Mouse (Mus musculus): ENCODE measurements around the gene Tmem87a. TPM values are rescaled to one million over a fixed set of nuclear protein-coding genes. Genes with fewer than 3 reads are reported as not detected.

Gene Tmem87a
- 10 to 100 TPM; 36.3 to 37.0 (median 36.4) TPM for total RNA-seq (2022)

DNA sequence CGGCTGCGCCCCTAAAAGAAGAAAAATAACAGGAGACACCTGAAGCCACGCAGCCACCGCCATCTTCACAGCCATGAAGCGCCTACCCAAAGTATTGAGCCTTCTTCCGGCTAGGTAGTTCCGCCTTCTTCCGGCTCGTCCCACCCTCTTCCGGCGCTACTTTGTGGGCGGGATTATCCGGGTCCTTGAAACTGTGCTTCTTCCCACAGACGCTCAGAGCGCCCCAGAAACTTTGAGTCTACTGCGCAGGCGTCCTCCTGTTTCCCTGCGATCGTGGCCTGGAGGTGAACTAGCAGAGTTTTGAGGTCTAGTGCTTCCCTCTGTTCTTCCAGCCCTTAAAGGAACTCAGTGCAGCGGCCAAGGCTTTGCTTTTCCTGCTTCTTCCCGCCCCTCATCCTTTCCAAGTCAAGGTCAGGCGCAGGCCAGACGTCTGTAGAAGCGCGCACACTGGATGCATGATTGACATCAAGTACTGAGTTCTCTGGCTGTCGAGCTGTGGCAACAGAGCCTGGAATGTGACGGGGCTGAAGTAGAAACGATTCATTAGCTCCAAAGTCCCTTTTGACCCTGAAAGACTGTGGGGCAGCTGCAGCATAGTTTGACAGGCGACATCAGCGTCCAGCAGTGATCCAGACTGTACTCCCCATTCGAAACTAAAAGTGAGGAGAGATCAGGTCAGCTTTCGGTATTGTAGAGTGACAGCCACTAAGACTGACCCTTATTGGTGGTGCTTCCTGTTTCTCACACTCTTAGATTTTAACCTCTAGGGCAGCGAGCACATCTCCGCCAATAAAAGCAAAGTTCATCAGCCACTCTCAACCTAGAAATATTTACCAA, at the start of gene Tmem87a:
Gene Tmem87a (minus strand): TSS at position 128 of the 837 bp plus-strand sequence.
- peak; percentile 92 to 94 for DNase-seq (ENCODE audit: low spot score in 2 of 2)

DNA sequence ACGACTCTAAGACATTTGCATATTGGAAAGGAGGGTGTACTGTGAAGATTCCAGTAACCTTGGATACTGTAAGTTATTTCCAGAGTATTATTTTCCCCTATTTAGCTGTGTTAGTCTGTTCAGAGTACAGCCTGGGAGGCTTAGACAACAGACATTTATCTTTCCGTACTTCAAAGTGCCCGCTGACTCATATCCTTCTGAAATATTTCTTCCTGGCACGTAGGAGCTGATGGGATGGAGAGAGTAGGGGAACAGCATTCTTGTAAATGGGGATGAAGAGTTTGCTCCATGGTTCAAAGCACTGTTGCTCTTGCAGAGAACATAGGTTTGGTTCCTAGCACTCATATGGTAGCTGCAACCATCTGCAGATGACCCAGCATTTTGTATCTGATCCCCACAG, 48.7 kb upstream of the Tmem87a start:
- DNase-seq (ENCODE audit: low spot score in 2 of 2), result no peak

DNA sequence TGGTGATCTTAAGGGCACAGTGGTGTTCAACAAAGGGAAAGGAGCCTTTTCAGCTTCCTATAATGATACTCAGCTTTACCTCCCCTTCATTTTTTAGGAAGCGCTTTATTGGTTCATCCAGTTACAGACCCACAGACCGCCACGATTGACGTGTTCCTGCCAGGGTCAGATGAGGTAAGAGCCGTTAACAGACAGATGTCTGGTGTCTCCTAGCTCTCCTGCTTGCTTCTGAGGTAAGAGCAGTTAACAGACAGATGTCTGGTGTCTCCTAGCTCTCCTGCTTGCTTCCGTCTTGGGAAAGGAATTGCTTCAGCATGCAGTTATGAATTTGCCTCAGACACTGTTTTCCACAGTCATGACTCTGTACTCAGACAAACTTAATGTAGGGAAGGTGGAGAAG, 46.8 kb upstream of the Tmem87a start:
- DNase-seq (ENCODE audit: low spot score in 2 of 2), result no peak

DNA sequence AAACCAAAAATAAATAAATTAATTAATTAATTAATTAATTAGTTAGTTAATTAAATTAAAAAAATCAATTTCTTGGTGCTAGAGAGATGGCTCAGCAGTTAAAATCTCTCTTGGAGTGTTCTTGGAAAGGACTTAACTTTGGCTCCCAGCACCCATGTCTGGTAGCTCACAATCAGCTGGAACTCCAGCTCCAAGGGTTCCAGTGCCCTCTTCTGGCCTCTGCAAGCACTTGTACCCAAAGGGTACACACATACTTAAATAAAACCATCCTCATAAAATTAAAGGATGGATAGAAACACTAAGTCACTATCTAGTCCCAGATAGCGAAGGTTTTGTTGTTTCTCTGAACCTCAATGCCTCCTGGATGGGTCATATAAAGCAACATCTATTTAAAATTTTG, 43.4 kb upstream of the Tmem87a start:
- DNase-seq (ENCODE audit: low spot score in 2 of 2), result no peak

DNA sequence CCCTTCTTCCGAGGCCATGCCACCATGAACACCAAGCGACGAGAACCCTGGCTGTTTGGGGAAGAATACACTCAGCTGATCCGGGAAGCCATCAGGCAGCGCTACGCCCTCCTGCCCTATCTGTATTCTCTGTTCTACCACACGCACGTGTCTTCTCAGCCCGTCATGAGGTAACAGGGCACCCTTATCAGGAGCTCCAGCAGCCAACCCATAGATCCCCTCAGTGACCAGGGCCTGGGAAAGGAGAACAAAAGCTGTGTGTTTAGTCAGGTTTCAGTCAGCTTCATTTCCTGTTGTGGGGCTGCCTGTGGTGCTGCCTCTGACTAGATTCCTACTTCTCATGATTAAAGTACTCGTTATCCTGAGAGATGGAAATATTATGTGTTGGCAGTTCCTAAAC, 42.5 kb upstream of the Tmem87a start:
- no peak for DNase-seq (ENCODE audit: low spot score in 2 of 2)

DNA sequence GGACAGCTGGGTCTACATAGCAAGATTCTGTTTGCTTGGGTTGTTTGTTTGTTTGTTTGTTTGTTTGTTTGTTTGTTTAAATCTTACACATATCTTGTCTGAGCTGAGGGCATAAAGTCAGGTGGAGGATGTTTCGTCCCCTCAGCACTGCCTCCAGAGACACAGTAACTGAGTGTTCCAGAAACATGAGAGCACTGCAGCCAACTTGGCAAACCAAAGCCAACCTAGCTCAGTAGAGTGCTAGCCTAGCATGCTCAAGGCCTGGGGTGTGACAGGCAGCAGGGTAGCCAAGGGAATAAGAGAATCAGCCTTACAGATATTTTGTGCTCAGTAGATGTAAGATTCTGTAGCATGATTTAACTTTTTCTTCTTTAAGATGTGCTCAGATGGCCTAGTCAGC, 40.6 kb upstream of the Tmem87a start:
- no peak for DNase-seq (ENCODE audit: low spot score in 2 of 2)

DNA sequence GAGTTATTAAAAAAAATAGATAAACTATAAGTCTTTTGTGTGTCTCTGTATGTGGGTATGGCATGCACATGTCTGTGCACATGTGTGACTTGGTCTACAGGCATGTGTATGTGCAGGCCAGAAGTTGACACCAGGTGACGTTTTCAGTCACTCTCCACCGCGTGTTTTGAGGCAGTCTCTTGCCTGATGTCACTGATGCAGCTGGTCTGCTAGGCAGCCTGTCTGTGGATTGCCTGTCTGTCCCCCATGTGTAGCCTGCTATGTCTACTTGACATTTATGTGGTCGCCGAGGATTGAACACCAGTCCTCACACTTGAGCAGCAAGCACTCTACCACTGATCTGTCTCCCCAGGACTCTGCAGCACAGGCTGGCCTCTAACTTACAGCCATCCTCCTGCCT, 20.5 kb upstream of the Tmem87a start:
- DNase-seq (ENCODE audit: low spot score in 2 of 2), result no peak

DNA sequence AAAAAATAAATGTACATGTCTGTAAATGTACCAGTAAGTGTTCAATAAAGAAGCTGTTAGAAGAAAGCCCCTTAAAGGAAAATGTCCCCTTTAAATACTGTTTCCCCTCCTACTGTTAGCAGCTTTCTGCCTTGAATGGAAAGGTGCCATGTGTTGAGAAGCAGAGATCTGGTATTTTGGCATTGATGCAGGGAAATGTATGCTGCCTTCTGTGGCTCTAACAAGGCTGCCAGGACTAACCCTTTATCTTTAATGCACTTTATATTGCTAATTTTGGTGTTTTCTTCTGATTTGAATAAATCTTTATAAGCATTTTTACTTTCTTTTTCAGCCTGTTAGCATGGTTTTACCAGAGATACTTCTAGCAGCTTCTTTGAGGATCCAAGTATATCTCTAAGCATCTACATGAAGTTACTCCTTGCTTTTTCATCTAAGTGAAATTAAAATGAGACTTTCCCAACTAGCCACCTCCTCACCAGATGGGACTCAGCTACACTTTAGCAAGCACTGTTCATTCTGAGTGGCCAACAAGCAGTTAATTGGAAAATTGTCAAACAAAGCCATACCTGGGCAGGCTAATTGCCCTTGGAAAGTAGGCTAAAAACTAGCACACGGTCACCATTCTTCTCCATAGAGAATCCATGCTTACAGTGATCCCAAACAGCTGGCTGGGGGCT, 11.0 kb upstream of the Tmem87a start:
- peak in 1 of 2 experiments; percentile 15 for DNase-seq (ENCODE audit: low spot score in 2 of 2)

DNA sequence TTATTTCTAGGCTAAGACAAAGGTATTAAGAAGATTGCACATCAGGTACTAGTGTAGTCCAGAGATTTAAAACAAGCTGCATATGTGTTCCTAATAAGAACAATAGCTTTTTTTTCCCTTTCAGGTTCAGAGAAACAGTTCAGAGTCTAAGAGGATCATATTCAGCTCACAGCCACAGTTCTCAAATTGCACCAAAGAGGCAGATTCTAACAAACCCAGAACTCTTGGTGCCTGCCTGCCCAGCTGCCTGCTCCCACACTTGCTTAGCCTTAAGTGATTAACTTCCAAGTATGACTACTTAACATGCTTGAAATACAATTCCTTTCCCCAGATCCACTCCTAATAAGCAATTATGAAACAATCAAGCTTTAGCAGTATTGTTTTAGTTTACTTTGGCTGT, 10.2 kb upstream of the Tmem87a start:
- DNase-seq (ENCODE audit: low spot score in 2 of 2), result no peak

DNA sequence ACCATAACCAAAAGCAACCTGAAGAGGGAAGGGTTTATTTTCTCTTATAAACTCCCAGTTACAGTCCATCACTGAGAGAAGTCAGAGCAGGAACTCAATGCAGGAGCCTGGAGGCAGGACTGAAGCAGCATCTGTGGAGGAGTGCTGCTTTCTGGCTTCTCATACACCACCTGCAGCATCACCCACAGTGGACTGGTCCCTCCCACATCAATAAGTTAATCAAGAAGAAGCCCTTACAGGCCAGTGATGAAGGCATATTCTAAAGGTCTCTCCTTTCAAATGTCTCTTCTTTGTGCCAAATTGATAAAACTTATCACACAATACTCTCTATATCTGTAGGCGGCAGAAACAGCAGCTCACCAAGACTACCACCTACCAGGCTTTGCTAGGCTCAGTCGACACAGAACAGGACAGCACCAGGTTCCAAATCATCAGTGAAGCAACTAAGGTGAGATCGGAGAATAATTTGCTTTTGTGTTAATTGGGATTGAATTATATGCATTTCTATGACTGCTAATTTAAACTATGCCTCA, 7.2 kb upstream of the Tmem87a start:
- DNase-seq (ENCODE audit: low spot score in 2 of 2), result no peak

DNA sequence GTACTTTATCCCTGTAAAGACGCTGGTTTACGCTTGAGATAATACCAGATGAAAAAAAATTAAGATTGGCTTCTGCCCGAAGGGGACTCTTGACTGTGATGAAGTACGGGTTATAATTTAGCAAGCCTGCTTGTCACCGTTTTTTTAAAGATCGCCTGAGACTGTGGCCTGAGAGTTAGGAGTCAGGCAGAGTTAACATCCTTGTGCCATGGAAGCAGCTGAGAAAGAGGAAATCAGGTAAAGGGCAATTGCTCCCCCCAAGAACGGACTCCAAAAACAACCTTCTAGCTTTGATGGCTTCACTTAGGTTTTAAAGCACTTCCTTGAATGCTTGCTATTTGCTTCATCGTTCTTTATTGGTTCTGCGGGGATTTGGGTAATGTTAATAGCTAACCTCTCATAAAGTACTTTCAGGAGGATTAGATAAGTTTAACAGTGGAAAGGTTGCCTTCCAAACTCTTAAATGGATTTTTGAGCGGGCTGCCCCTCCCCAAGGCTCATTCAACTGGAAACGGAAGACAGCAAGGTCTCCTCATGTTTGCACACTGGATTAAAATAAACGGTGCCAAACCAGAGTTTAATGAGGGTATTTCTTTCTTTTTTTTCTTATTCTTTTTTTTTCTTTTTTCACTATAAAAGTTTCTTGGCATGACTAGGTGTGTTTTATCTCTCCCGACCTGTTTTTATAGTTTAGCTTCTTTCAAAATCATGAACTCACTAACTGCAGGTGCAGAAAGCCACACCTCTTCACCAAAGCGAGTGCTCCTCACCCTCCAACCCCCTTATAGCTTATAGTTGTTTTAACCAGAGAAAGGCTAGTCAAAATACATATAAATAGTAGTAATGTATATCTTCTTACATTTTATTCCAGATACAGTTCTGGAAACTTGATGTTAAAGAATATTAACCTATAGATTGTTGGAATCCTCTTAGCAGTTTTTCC, 1.2 kb upstream of the Tmem87a start:
- DNase-seq (ENCODE audit: low spot score in 2 of 2), result no peak

DNA sequence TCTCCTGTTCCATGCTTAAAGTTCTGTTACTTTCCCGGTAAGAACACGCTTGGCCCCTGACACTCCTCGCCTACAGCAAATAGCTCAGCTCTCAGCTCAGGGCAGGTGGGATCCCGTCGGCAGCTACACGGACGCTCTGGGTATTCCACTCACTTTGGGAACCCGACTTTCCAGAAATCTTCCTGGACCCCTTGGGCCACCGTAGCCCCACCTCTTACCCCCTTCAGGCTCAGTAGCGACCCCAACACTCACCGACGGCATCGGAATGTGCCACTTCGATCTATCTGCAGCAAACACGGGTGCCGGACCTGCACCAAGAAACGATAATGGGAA, 294 bp downstream of the Tmem87a start, which contains the start of gene Ganc:
Gene Ganc (plus strand): TSS at position 244 of the 333 bp plus-strand sequence.
- no peak for DNase-seq (ENCODE audit: low spot score in 2 of 2)

DNA sequence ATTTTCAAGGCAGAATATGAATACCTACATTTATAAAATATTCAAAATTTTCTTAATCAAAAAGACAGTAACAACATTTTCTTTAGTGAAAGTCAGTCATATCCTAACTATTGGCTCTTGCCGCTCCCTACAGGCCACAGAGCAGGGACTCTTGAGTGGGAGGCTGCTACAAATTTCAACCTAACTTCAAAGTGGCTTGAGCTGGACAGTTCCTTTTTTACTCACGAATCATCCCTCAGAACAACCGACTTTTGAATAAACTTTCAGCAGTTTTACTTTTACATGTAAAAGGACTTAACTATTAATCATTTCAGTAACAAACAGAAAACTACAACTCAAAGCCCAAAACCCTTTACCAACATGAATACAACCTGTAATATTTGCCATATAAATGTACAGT, 1.1 kb downstream of the Tmem87a start:
- DNase-seq (ENCODE audit: low spot score in 2 of 2), result no peak

DNA sequence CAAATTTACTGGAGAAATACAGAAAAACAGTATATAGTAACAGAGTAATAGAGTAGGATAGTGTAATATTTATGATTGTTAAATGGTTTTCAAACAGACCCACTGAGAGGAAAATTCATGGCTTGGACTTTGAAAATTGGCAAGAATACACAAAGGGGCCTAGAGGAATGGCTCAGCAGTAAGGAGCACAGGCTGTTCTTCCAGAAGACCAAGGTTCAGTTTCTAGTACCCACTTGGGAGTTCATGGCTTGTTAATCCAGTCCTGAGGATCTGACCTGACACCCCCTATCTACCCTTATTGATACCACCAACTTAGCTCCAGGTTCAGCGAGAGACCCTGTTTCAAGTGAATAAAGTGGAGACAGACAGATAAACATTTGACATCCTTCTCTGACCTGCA, 6.0 kb downstream of the Tmem87a start:
- no peak for DNase-seq (ENCODE audit: low spot score in 2 of 2)

DNA sequence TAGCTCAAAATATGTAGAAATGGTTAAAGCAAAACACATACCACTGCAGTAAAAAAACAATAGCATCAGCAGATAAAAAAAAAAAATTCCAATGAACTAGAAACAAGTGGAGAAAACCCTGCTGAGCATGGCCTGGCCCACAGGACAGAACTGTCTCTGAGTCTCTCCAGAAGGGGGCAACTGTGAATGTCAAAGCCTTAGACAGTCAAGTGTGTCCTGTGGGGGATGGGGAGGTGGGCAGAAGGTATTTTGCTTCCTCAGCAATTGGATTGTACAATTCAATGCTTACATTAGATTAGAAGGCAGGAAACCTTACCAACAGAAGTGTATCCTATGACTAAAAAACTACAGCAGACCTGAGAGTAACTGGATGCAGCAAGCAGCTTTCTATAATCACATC, 11.5 kb downstream of the Tmem87a start:
- DNase-seq (ENCODE audit: low spot score in 2 of 2), result no peak

DNA sequence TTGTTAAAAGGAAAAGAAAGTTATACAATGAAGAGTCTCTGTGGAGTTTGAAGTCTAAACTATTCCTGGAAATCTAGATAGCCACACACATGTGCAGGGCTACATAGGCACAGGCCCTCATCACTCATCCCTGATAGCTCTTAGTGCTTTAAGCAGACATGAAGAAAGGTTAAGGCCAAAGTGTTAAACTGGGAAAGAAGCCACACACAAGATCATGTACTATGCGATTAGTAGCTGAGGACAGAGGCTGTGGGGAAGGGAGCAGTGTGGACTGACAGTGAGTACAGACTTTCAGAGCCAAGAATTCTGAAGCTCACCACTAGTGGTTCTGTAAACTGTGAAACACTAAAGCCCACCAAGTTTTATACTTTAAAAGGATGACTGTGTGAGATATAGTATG, 13.0 kb downstream of the Tmem87a start:
- no peak for DNase-seq (ENCODE audit: low spot score in 2 of 2)

DNA sequence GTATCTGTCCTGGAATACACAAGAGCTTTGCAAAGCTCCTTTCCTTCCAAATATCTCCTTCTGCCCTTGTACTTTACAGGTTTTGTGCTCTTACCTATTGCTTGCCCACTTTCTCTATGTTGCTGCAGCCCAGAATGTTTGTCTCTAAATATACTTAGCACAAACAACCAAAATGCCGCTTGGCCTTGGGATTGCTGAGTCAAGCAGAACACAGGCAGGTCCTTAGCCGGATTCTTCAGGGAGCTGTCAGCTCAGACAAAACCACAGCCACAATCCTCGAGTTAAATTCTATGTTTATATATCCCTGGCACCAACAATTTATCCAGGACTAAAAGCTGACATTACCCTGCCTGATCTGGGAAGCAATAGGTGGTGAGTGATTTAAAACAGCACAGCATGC, 14.5 kb downstream of the Tmem87a start:
- no peak for DNase-seq (ENCODE audit: low spot score in 2 of 2)

DNA sequence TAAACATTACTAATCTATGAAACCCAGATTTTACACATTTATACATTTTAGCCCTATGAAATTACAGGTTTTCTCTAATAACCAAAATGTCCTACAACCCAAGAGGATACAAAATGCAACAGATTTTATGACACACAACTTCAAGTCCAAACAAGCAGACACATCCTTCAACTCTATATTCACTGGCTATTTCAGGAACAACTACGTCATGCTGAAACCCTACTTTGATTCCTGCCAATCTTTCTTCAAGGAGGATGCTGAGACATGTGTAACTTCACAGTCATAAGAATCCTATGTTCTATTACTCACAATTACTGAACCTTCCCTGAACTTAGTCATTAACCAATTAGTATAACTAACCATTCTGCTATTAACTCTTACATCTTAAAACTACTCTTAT, 16.6 kb downstream of the Tmem87a start:
- DNase-seq (ENCODE audit: low spot score in 2 of 2), result no peak

DNA sequence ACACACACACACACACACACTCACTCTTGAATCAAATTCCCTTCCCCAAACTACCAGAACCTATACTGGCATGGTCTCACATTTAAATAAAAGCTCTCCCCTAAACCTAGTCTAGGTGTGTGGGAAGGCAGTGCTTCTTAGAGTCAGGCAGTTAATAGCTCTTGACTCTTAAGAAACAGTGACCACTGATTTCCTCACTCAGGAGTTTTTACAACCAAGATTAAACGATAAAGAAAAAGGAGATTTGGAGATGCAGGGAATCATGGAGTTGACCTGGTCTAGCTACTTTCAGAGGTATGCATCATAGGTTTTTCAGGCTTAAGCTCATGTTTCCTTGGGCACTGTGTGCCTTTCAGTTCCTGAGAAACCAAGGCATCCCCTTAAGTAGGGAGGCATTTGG, 17.6 kb downstream of the Tmem87a start:
- DNase-seq (ENCODE audit: low spot score in 2 of 2), result no peak

DNA sequence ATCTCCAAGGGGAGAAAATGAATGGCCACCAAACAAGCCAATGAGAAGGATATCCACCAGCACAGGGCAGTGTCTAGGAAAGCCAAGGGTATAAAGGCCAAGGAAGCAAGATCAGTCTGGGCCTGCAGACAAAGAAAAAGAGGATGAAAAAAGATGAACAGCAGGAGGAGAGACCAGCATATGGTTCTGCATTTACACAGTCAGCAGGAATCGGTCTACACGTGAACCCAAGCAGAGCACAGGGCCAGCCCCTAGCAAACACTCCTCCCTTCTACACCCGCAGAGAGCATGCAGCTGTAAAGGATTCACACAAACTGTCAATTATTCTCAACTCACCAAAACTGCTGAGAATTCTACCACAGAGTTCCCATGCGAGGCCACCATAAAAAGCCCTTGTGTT, 30.1 kb downstream of the Tmem87a start:
- no peak for DNase-seq (ENCODE audit: low spot score in 2 of 2)

DNA sequence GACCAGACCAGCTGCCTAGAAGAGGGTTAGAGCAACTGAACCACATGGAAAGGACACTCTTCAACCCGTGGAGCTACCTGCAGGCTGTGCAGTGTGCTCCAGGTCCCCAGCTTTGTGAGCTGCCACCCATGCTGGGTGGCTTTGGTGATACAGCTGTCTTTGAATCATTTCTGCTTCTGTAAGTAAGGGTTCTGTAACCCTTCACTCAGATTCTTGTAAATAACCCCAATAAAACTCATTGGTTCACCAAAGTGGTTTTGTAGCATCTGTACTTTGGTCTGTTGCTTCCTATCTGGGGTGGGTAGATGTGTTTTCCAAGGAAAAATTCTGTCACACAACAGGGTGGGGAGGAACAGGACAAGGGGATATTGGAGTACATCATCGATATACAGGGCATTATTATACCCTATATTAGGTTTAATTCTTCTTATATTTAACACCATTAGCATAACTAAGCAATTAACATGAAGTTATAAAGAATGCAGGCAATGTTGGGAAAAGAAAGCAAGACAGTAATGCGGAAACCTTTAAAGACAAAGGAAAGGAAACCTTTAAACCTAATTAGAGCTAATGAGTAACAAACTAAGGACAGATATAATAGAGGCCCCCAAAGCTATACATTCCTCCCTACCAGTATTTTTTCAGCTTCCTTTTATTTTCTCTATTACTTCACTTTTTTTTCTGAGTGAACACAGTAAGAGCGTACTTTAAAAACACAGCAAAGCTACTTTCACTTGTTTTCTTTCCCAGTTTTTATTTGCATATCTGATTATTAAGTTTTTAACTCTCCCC, 36.3 kb downstream of the Tmem87a start:
- no peak for DNase-seq (ENCODE audit: low spot score in 2 of 2)
